Mouse (Mus musculus) Muller cell, postnatal 12 days (primary cell): ENCODE data around the gene Slc10a7.
"Not testable (repeated sequence)": the region's sequence is repeated elsewhere in the genome, so short reads cannot be mapped to it uniquely, and the experiment has no call there.

Experiments used
- DNase-seq: peaks from one replicate; pipeline ENCODE4 v3.0.0-alpha.2; 2015; ENCODE audit errors: inconsistent ontology term

The Slc10a7 gene

GRCm38 (mm10) chr8:78545153-78545817 lies 36.1 kb downstream of the Slc10a7 start:
- DNase-seq: not testable (repeated sequence)

DNA sequence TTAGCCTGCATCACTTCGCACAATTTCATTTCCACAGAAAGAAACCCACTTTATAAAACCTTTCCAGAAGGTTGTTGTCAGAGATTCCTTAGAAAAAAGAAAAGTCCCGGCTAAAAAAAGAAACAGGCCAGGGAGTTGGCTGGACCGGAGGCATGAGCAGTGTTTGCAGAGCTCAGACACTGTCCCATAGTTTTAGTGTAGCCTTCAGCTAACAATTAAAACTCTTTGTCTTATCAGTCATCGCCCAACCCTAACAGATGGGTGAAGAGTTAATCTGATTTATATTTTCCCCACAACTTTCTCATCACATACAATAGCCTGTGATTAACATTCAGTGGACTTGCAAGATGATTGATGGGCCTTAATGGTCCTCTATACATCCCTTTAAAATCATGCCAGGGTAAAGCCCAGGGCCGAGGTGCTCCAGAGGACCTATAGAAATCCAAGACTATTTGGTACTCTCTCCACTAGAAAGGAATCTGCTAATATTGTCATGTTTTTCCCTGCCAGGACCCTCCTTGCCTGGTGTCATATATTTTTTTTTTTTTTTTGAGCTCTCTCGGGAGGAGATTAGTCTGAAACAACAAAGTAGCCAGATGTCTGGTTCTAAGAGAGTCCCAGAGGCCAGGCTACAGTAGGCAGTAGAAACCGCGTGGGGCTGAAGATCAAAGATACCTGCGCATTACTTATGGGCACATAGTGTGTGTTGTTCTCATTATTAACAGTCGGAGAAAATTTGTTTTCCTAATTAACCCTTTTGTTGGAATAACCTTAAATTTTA lies 41.0 kb downstream of the Slc10a7 start:
- DNase-seq: no peak

GRCm38 (mm10) chr8:78550752-78551134 lies 41.6 kb downstream of the Slc10a7 start:
- DNase-seq: no peak

DNA sequence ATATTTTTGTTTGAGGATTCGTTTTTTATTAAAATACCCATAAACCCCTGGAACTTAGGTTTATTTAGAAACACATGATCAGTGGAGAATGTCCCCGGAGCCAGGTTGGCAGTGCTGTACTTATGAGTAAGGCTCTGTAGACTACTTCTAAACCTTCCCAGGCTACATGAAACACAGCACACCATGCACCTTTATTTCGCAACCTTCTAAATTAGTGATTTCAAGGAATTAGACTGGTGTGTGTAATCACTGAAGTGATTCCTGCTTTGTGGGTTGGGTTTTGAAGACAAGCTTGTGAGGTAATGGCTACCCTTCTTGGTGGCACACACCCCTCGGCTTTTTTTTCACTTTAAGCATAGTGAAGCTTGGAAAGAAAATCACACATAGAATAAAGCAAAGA lies 46.7 kb downstream of the Slc10a7 start:
- no peak for DNase-seq

GRCm38 (mm10) chr8:78556773-78557434 lies 47.8 kb downstream of the Slc10a7 start:
- DNase-seq: no peak

- DNase-seq: no peak
Observed at GRCm38 (mm10) chr8:78561620-78562019, 52.5 kb downstream of the Slc10a7 start.

- no peak for DNase-seq
Observed at GRCm38 (mm10) chr8:78563466-78564058, 54.4 kb downstream of the Slc10a7 start.

GRCm38 (mm10) chr8:78564200-78564599 lies 55.1 kb downstream of the Slc10a7 start:
- no peak for DNase-seq

DNA sequence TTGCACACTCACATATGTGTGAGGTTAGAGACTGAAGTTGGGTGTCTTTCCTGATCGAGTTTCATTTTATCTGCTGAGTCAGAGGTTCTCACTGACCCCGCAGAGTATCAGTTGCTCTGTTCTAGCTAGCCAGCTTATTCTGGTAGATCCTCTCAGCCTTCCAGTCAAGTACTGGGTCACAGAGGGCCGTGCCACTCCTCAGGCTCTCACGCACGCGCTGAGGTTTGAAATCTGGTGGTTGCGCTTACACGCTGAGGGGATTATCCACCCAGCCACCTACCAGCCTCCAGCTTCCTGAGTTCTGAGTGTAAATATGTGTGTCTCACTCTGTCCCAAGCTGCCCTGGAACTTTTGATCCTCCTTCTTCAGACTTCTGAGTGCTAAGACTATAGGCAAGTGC lies 59.0 kb downstream of the Slc10a7 start:
- no peak for DNase-seq

DNA sequence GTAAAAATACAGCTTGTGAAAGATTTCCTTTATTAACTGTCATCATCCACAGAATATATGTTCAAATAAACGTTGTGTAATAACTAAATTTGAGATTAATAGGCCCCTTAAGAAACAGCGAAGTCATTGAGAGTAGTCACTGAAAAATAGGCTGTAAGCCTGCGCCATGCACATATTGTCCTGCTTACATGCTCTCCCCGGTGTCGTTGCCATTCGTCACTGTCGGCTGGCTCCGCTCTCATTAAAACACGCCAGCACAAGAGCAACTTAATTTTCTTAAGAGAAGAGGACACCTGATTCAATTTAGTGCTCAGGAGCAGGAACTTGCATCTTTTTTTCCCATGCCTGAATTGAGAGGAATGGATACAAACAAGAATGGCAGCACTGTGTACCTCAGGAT lies 62.4 kb downstream of the Slc10a7 start:
- no peak for DNase-seq

- DNase-seq: no peak
Observed at GRCm38 (mm10) chr8:78574207-78574606, 65.1 kb downstream of the Slc10a7 start.

GRCm38 (mm10) chr8:78577569-78577968 lies 68.4 kb downstream of the Slc10a7 start:
- DNase-seq: no peak

DNA sequence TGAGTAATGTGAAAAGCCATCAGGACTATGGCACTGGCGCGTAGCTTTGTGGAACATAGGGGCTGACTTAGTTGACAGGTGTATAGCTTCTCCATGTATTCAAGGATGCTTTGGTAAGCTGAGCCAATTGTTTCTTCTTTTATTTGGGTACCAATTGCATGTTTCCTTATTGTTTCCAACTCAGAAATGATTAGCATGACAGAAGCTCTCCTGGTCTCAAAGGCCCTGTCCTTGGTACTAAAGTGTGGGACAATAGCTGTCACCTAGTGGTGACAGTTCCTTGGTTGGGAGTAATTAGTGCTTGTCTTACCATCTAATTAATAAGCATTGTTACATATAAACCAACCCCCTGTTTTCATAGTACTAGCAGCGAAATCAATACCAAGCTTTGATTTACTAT lies 68.9 kb downstream of the Slc10a7 start:
- no peak for DNase-seq

DNA sequence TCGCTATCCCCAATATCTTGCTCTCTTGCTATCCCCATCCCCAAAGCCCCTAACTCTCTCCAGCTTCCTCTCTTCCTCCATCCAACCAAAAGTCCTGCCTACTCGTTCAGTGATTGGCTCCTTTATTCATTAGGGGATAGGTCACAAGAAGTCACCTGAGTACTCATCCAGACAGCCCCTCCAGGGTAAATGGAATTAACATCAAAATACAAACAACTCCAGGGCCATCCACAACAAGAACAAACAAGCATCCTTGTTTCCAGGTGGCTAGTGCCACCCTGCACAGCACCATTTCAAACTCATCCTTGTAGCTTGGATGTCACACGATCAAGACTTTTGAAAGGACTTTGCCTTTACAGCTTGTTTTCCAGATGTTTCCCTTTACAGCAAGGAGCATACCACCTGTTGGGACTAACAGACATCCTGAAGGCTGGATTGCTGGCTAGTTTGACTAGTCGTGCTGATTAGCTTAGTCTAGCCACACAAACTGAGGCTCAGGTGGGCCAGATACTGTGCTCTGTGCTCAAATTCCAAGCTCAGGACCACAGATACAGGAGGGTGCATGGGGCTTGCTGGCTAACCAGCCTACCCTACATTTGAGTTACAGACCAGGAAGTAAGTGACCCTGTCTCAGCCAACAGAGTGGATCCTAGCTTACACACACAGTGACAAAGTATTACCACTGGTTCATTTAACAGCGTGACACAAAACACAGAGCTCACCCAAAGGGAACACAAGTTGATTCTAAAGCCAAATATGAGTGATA lies 75.0 kb downstream of the Slc10a7 start:
- DNase-seq: no peak

- DNase-seq: peak; percentile 73
Observed at GRCm38 (mm10) chr8:78584863-78585262, 75.7 kb downstream of the Slc10a7 start.

DNA sequence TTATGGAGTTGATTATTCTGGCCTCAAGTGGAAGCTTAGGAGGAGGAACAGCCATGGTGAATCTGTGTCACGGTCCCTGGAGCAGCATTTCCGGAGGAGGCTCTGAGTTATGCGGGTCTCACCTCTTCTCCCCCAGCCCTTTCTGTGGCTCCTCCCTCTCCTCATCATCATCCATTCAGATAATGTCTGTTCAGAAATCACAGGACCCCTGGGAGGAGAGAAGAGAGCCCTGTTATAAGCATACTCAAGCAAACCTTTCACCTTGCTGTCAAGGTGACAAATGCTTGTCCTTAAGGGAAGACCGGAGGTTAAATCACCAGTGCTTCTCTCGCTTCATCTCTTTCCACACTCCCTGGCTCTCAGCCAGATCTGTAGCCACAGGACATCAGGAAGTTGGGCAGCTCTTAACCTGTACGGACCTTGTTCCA lies 86.3 kb downstream of the Slc10a7 start:
- no peak for DNase-seq

GRCm38 (mm10) chr8:78598237-78598636 lies 89.1 kb downstream of the Slc10a7 start:
- peak; percentile 43 for DNase-seq

- no peak for DNase-seq
Observed at GRCm38 (mm10) chr8:78603084-78603483, 93.9 kb downstream of the Slc10a7 start.

- no peak for DNase-seq
Observed at GRCm38 (mm10) chr8:78604426-78604825, 95.3 kb downstream of the Slc10a7 start.

- no peak for DNase-seq
Observed at GRCm38 (mm10) chr8:78609301-78609700, 100.2 kb downstream of the Slc10a7 start.

DNA sequence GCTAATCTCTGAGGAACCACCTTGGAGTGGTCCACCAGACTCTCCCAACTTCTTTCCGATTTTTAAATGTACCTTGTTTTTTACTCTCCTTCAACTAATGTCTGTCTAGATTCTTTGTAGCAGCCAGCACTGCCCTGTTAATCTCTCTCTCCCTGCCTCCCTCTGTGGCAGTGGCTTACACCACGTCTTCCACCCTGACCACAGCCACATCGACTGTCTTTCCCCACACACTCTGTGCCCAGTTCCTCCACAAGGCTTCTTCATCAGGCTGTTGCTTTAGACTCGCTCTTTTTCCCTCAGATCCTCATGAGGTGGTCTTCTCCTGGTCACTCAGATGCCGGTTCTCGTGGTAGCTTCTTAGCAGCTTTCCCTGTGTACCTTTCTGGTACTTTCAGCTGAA lies 101.9 kb downstream of the Slc10a7 start:
- no peak for DNase-seq

GRCm38 (mm10) chr8:78622362-78622761 lies 113.2 kb downstream of the Slc10a7 start:
- DNase-seq: no peak
